Mouse (Mus musculus): Measurements from ENCODE around the gene Kif16b.

DNA sequence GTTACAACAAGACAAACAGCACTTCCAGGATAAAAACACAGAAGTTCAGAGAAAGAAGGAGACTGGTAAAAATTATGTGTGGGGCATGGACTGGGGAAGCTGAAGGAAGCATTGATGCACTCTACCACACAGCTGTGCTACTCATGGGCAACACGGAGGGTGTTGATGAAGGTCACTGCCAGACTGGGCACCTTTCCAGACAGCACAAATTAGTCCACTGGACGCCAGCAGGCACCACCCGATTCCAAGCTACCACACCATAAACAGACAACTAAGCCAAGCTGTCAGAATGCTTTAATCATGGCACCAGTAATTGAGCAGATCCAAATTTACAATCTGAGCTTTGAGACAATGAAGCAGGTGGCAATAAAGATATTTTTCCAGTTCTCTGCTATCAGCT, 202.7 kb downstream of the Kif16b start:
- no peak for TF ChIP-seq CTCF (IDR thresholded peaks at IDR 0.05; ENCODE audit: borderline replicate concordance, extremely low read depth, insufficient read depth, insufficient read length)
- TF ChIP-seq POLR2A (IDR thresholded peaks at IDR 0.05; ENCODE audit: borderline replicate concordance, extremely low read depth, insufficient read depth, insufficient read length, poor library complexity, severe bottlenecking): no peak

Data from brain, embryonic 14.5 days (tissue).